Mouse (Mus musculus): ENCODE measurements around the gene Batf.
"Not testable (repeated sequence)": the region's sequence is repeated elsewhere in the genome, so short reads cannot be mapped to it uniquely, and the experiment has no call there.

The Batf gene

GRCm38 (mm10) chr12:85686466-85687216 is at the start of gene Batf:
Gene Batf (plus strand): TSS chr12:85686669.
- Histone ChIP-seq H3K27me3 (ENCODE audit: control insufficient read depth, insufficient read depth, low read length, poor library complexity, severe bottlenecking) (no peaks in the 10 kb centered on the region), H3K36me3 (ENCODE audit: control insufficient read depth, insufficient read depth, low read length, poor library complexity, severe bottlenecking) (no peaks in the 10 kb centered on the region)
- DNase-seq (ENCODE audit: low read depth, low spot score): peak; percentile 70

DNA sequence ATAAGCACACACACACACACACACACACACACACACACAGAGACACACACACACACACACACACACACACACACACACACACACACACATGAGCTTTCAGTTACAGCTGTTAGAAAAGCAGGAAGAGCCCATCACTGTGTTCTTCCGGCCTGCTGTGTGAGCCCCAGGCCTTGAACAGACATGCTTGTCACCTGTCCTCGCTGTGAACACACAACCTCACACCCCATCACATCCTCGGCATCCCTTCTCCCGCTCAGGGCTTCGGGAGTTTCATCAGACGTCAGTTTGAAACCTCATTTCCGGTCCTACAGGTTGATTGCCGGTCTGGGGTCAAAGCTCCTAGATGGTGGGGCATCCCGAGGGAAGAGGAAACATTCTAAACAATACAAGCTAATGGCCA is 48.5 kb upstream of the Batf start:
- no peak for DNase-seq (ENCODE audit: low read depth, low spot score)
- Histone ChIP-seq H3K27me3 (ENCODE audit: control insufficient read depth, insufficient read depth, low read length, poor library complexity, severe bottlenecking) (no peaks in the 10 kb centered on the region), H3K36me3 (ENCODE audit: control insufficient read depth, insufficient read depth, low read length, poor library complexity, severe bottlenecking) (no peaks in the 10 kb centered on the region)

- no peaks in the 10 kb centered on the region for H3K36me3 ChIP-seq (ENCODE audit: control insufficient read depth, insufficient read depth, low read length, poor library complexity, severe bottlenecking)
- H3K27me3 ChIP-seq (ENCODE audit: control insufficient read depth, insufficient read depth, low read length, poor library complexity, severe bottlenecking): no peaks in the 10 kb centered on the region
- no peak for DNase-seq (ENCODE audit: low read depth, low spot score)
Measured at GRCm38 (mm10) chr12:85638541-85639325, 47.7 kb upstream of the Batf start.

DNA sequence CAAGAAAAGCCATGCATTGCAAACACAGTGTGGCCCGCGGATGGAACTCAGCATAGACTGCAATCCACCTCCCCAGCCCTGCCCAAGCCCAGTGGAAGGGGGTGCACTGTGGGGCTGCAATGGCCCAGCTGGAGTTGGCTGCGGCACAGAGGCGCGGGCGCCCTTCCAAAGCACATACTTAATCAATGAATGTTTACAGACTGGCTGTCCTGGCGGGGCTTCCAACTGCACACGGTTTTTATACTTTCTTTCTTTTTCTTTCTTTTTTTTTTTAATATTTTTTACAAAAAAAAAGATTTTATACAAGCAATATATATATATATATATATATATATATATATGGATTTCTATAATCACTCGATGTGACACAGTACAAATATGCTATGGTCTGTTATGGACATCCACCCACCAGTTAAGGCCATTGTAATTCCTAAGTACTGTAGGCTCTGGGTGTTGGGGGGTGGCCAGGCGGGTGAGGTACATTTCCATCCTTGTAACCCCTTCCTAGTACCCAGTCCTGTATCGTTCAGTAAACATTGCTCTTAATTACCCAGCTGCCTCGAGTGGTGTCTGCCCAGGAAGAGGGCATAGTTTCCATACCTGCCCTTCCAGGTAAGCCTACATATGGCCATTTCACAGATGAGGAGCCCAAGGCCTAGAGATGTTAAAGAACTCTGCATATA is 47.0 kb upstream of the Batf start:
- Histone ChIP-seq H3K36me3 (ENCODE audit: control insufficient read depth, insufficient read depth, low read length, poor library complexity, severe bottlenecking) (no peaks in the 10 kb centered on the region), H3K27me3 (ENCODE audit: control insufficient read depth, insufficient read depth, low read length, poor library complexity, severe bottlenecking) (no peaks in the 10 kb centered on the region)
- DNase-seq (ENCODE audit: low read depth, low spot score): no peak

- Histone ChIP-seq H3K27me3 (ENCODE audit: control insufficient read depth, insufficient read depth, low read length, poor library complexity, severe bottlenecking) (no peaks in the 10 kb centered on the region), H3K36me3 (ENCODE audit: control insufficient read depth, insufficient read depth, low read length, poor library complexity, severe bottlenecking) (no peaks in the 10 kb centered on the region)
- no peak for DNase-seq (ENCODE audit: low read depth, low spot score)
Measured at GRCm38 (mm10) chr12:85640852-85641563, 45.5 kb upstream of the Batf start.

GRCm38 (mm10) chr12:85641564-85641931 is 44.9 kb upstream of the Batf start:
- H3K36me3 ChIP-seq (ENCODE audit: control insufficient read depth, insufficient read depth, low read length, poor library complexity, severe bottlenecking): no peaks in the 10 kb centered on the region
- H3K27me3 ChIP-seq (ENCODE audit: control insufficient read depth, insufficient read depth, low read length, poor library complexity, severe bottlenecking): no peaks in the 10 kb centered on the region
- DNase-seq (ENCODE audit: low read depth, low spot score): no peak

DNA sequence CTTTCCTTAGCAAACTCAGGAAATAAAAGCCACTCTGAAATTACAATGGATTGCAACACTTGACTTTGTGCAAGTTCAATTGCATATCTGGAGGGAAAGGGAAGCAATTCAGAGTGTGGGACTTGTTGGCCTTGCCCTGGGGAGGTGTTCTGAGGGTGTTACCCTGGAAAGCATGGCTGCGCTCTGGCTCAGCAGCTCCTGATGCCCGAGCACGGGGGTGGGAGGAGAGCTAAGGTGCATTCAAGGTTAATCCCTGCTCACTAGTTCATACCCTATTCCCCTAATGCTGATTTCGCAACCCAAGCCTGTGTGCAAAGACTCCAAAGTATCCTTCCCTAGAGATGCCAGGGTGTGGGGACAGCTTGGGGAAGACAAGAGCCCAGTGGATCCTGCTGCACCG is 42.7 kb upstream of the Batf start:
- no peak for DNase-seq (ENCODE audit: low read depth, low spot score)
- H3K36me3 ChIP-seq (ENCODE audit: control insufficient read depth, insufficient read depth, low read length, poor library complexity, severe bottlenecking): no peaks in the 10 kb centered on the region
- no peaks in the 10 kb centered on the region for H3K27me3 ChIP-seq (ENCODE audit: control insufficient read depth, insufficient read depth, low read length, poor library complexity, severe bottlenecking)

GRCm38 (mm10) chr12:85645664-85646063 is 40.8 kb upstream of the Batf start:
- no peaks in the 10 kb centered on the region for H3K36me3 ChIP-seq (ENCODE audit: control insufficient read depth, insufficient read depth, low read length, poor library complexity, severe bottlenecking)
- DNase-seq (ENCODE audit: low read depth, low spot score): peak; percentile 46

GRCm38 (mm10) chr12:85647346-85647745 is 39.1 kb upstream of the Batf start:
- peak; percentile 27 for DNase-seq (ENCODE audit: low read depth, low spot score)
- Histone ChIP-seq H3K27me3 (ENCODE audit: control insufficient read depth, insufficient read depth, low read length, poor library complexity, severe bottlenecking) (no peaks in the 10 kb centered on the region), H3K36me3 (ENCODE audit: control insufficient read depth, insufficient read depth, low read length, poor library complexity, severe bottlenecking) (no peaks in the 10 kb centered on the region)

More at GRCm38 (mm10) chr12:85645664-85646063, 40.8 kb upstream of the Batf start:
- H3K27me3 ChIP-seq (ENCODE audit: control insufficient read depth, insufficient read depth, low read length, poor library complexity, severe bottlenecking): no peaks in the 10 kb centered on the region

DNA sequence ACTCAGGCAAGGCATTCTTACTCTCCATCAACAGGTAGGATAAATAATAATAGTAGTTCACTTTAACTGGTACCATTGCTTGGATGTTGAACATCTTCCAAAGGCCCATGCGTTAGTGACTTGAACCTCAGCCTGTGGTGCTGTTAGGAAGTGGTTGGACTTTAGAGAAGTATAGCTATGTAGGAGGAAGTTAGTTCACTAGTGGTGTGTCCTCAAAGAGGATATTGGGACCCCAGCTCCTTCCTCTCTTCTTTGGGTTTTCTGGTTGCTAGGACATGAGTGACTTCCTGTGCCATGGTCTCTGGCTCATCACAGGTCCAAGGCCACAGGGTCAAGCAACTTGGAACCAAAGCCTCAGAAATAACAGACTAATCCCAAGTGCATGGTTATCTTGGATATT is 38.5 kb upstream of the Batf start:
- H3K36me3 ChIP-seq (ENCODE audit: control insufficient read depth, insufficient read depth, low read length, poor library complexity, severe bottlenecking): no peaks in the 10 kb centered on the region
- DNase-seq (ENCODE audit: low read depth, low spot score): no peak
- H3K27me3 ChIP-seq (ENCODE audit: control insufficient read depth, insufficient read depth, low read length, poor library complexity, severe bottlenecking): no peaks in the 10 kb centered on the region

- Histone ChIP-seq H3K27me3 (ENCODE audit: control insufficient read depth, insufficient read depth, low read length, poor library complexity, severe bottlenecking) (no peaks in the 10 kb centered on the region), H3K36me3 (ENCODE audit: control insufficient read depth, insufficient read depth, low read length, poor library complexity, severe bottlenecking) (no peaks in the 10 kb centered on the region)
- DNase-seq (ENCODE audit: low read depth, low spot score): no peak
Measured at GRCm38 (mm10) chr12:85659319-85659718, 27.1 kb upstream of the Batf start.

DNA sequence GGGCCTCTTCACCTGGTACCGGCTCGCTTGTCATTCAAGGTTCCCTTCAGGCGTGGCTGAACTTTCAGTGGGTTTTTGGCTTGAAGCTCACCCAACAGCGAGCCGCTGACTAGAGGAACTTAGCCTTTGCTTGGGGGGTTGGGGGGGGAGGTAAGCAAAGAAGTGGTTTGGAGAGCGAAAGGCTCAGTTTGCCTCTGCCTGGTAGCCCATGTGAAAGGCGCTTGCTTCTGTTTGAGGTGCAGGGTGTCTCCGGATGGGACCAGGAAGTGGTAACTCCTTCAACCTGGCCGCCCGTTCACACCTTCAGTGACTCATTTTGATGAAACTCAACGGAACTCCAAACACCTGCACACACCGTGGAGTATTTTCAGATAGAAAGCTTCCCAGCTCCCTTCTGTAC is 25.6 kb upstream of the Batf start:
- H3K27me3 ChIP-seq (ENCODE audit: control insufficient read depth, insufficient read depth, low read length, poor library complexity, severe bottlenecking): no peaks in the 10 kb centered on the region
- no peaks in the 10 kb centered on the region for H3K36me3 ChIP-seq (ENCODE audit: control insufficient read depth, insufficient read depth, low read length, poor library complexity, severe bottlenecking)
- DNase-seq (ENCODE audit: low read depth, low spot score): peak; percentile 45

DNA sequence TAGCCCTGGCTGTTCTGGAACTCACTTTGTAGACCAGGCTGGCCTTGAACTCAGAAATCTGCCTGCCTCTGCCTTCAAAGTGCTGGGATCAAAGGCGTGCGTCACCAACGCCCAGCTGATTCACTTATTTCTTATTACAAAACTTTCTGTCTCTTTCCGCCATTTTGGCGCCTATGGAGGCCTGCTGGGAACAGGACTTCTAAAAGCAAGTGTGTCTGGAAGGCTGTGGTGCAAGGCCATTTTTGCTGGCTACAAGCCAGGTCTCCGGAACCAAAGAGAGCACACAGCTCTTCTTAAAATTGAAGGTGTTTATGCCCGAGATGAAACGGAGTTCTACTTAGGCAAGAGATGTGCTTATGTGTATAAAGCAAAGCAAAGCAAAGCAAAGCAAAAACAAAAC is 24.2 kb upstream of the Batf start:
- not testable (repeated sequence) for H3K36me3 ChIP-seq (ENCODE audit: control insufficient read depth, insufficient read depth, low read length, poor library complexity, severe bottlenecking); H3K27me3 ChIP-seq (ENCODE audit: control insufficient read depth, insufficient read depth, low read length, poor library complexity, severe bottlenecking); DNase-seq (ENCODE audit: low read depth, low spot score)

DNA sequence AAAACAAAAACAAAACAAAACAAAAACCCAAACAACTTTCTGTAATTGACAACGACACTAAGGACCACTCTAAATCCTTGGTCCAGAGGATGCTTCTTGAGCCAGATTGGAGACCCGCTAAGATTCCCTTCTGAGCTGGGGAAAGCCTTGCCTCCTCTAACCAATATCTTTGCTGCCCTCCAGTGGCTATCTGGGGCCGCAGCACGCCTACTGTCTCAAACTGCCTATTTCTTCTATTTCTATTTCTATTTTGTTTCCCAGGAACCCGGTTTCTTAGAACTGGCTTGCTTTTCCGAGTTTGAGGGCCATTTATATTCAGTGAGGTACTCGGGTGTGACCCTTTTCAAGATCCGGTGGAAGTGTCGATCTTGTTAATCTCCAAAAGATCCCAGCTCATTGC is 23.6 kb upstream of the Batf start:
- Histone ChIP-seq H3K27me3 (ENCODE audit: control insufficient read depth, insufficient read depth, low read length, poor library complexity, severe bottlenecking) (no peaks in the 10 kb centered on the region), H3K36me3 (ENCODE audit: control insufficient read depth, insufficient read depth, low read length, poor library complexity, severe bottlenecking) (no peaks in the 10 kb centered on the region)
- DNase-seq (ENCODE audit: low read depth, low spot score): peak; percentile 76

All from splenic B cell, adult 2 months (primary cell).